Mouse (Mus musculus): Measurements from ENCODE around the gene Padi4. TPM values are rescaled to one million over a fixed set of nuclear protein-coding genes. Genes with fewer than 3 reads are reported as not detected.

Padi4 gene
- total RNA-seq, 4 experiments from 2014 or later = 0.27 to 1.1 (median 0.35) TPM

- DNase-seq = no peak
These were observed 41.2 kb downstream of the Padi4 start for GRCm38 (mm10) chr4:140732871-140733270.

DNA sequence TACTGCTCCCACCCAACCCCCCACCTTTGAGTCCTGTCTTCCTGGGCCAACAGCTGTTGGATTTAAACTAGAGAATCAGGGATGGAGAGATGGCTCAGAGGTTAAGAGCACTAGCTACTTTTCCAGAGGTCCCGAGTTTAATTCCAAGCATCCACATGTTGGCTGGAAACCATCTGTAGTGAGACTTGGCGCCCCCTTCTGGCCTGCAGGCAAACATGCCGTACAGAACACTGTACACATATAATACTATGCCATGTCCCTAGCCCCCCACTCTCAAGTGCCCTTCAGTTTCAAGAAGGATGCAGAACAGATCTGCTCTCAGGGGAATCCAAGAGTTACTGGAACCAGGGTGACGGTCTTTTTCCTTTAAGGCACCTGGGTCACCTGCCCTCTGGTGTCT is 42.4 kb downstream of the Padi4 start:
- no peak for DNase-seq

- no peak for DNase-seq
These were observed 47.1 kb downstream of the Padi4 start for GRCm38 (mm10) chr4:140726907-140727306.

- no peak for DNase-seq
These were observed 49.3 kb downstream of the Padi4 start for GRCm38 (mm10) chr4:140724739-140725138.

GRCm38 (mm10) chr4:140723801-140724200 is 50.2 kb downstream of the Padi4 start:
- no peak for DNase-seq

DNA sequence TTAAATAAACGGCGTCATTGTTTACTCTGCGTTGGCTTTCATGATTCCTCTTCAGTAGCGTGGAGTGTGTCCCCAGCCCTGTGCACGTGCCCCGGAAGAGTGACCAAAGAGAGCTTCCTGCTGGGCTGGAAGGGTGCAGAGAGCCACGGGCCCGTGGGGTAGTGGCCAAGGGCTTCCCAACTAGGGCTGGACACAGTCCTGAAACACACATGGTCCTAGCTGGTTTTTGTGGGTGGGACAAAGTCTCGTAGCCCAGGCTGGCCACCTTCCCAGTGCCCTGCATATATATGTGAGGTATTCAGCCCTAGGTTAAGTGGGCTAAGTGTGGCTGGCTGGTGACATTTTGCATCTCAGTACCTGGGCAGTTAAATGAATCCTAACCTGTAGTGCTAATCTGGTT is 50.8 kb downstream of the Padi4 start:
- no peak for DNase-seq

GRCm38 (mm10) chr4:140722710-140723109 is 51.3 kb downstream of the Padi4 start:
- no peak for DNase-seq

GRCm38 (mm10) chr4:140721968-140722490 is 52.0 kb downstream of the Padi4 start:
- DNase-seq = no peak

- peak; percentile 66 for DNase-seq
These were observed 53.9 kb downstream of the Padi4 start for GRCm38 (mm10) chr4:140720091-140720490.

DNA sequence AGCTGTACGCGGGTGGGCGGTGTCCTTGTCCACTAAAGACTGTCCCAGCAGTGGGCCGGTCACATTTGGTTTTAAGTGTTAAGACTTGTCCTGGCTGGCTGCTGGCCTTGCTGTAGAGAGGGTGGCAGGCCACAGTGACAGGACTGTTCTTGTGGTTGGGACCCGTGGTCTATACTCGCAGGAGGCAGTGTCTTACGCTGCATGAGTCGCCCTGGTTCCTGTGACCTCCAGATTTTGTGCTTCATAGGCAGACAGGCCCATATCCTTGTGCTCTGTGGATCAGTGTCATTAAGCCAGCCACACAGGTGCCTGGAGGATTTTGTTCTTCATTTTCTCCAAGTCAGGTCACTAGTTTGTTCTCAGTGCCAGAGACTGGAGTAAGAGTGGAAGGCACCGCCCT is 55.6 kb downstream of the Padi4 start:
- no peak for DNase-seq

- no peak for DNase-seq
These were observed 57.0 kb downstream of the Padi4 start for GRCm38 (mm10) chr4:140716994-140717393.

GRCm38 (mm10) chr4:140714586-140714985 is 59.5 kb downstream of the Padi4 start:
- DNase-seq = no peak

GRCm38 (mm10) chr4:140713480-140714365 is 60.3 kb downstream of the Padi4 start:
- peak; percentile 85 for DNase-seq

- no peak for DNase-seq
These were observed 62.7 kb downstream of the Padi4 start for GRCm38 (mm10) chr4:140711360-140711759.

- no peak for DNase-seq
These were observed 63.3 kb downstream of the Padi4 start for GRCm38 (mm10) chr4:140710781-140711180.

DNA sequence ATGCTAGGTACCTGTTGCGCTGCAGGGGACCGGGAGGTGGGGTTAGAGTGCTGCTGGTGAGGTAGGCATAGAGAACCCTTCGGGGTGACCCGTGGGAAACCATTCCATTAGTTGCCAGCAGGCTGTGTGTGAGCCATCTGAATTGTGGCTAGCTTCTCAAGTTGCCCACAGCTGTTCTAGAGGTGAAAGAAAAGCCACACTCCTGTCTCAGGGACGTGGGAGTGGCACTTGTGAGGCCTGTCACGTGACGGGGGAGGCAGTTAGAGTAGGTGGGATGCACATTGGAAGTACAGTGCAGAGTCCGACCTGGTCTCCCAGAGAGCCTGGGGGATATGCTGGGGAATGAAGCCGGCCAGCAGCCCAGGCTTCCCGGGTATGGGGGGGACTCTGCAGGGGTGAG is 64.4 kb downstream of the Padi4 start:
- DNase-seq = no peak

GRCm38 (mm10) chr4:140709111-140709510 is 64.9 kb downstream of the Padi4 start:
- DNase-seq = no peak

GRCm38 (mm10) chr4:140708297-140708927 is 65.6 kb downstream of the Padi4 start:
- DNase-seq = no peak

GRCm38 (mm10) chr4:140707615-140708014 is 66.4 kb downstream of the Padi4 start:
- DNase-seq = no peak

DNA sequence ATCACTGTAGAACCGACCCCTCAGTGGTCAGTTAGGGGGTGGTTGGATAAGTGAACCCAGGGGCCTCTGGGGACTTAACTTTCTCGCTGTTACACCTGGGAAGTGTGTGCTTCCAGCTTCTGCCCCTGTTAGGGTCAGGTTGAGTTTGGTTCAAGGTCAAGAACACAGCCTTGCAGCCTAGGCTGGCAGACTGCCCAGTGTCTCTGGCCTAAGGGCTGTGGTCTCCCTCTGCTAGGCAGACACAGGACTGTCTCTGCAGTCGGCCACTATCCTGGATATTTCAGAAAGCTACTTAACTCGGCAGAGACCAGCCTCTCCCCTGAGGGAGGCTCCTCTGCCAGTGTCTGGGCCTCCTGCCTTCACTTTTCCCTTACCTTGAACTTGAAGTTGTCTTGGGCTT is 69.9 kb downstream of the Padi4 start:
- DNase-seq = no peak

- no peak for DNase-seq
These were observed 70.4 kb downstream of the Padi4 start for GRCm38 (mm10) chr4:140703636-140704035.

DNA sequence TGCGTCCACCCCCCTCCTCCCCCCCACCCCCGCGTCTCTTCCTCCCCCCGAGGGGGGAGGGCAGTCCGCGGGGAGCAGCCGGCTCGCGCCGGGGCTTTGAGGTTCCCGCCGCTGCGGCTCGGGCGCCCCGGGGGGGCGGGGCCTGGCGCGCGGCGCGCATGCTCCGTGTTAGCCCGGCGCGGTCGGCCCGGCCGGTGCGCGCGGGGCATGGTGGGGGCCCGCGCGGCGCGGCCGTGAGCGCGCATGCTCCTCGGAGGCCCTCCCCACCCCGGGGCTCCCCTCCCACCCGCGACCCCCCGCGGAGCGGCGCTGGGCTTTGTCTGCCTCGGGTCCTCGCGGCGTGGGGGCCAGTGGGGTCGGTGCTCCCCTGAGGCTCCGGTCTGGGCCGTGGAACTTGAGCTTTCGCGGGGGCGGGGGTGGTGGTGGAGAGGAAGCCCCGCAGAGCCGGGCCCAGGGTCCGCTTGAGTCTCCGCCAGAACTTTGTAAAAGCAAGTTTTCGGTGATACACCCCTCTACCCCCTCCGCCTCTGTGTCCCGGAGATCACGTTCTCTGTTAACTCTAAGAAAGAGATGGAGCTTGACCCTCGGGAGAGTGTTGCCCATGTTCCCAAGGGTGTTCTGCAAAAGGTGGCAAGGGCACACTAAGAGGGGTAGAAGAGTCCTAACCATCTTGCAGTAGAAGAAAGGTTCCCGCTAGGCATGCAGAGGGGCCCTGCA is 71.3 kb downstream of the Padi4 start:
- peak; percentile 71 for DNase-seq

Data from adrenal gland, adult 8-10 months (tissue).